Mouse (Mus musculus): Measurements from ENCODE around the gene Iqschfp.

The Iqschfp gene

DNA sequence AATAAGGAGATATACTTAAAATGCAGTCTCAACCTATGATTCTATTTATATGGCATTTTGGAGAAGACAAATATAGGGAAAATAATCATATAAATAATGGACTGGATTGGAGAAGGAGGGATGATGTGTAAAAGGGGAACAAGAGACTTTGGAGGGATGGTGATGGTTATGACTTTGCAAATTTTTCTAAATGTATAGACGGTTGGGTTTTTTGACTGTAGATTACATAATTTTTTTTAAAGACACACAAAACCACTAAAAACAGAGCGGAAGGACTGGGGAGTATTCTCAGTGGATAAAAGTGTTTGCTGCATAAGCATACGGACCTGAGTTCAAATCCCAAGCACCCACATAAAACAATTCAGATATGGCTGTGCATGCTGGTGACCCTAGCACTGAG lies 329.4 kb downstream of the Iqschfp start:
- no peak for DNase-seq

DNA sequence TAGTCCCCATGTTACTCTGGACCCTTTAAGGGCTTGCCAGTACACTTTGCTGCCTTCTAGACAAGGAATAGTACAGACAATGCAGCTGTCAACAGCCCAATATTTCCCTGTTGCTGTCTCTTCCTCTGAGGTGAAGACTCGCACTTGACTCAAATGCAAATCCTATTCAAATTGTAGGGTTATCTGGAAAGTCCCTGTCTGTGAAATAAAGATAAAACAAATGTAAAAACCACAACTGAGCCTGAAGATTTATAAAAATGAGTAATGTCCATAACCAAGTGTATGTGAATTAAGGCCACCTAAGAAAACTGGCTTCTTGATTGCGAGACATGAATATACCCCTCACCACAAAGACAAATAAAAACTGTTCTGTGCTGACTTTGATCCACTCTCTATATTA lies 347.9 kb downstream of the Iqschfp start:
- DNase-seq = no peak

DNA sequence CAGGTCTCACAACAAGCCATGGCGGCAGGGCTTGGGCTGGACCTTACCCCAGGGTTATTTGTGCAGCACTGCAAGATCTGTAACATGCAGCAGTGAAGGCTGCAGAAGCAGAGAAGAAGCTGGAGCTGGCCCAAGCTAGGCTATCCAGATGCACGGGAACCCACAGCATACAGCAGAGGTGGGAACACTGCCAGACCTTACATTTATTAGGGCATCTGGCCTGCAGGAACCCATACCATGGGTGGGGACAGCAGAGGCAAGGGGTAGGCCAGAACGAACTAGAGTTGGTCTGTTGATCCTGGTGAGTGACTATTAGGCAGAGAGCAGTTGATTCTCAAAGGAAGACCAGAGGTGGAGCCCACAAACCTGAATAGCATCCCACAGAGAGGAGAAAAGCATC lies 351.2 kb downstream of the Iqschfp start:
- no peak for DNase-seq

- no peak for DNase-seq
Measured at GRCm38 (mm10) chr3:68246154-68246553, 354.1 kb downstream of the Iqschfp start.

GRCm38 (mm10) chr3:68250589-68250988 lies 358.6 kb downstream of the Iqschfp start:
- no peak for DNase-seq

GRCm38 (mm10) chr3:68252335-68252734 lies 360.3 kb downstream of the Iqschfp start:
- no peak for DNase-seq

GRCm38 (mm10) chr3:68262304-68262703 lies 370.3 kb downstream of the Iqschfp start:
- DNase-seq = no peak

- no peak for DNase-seq
Measured at GRCm38 (mm10) chr3:68267905-68268304, 375.9 kb downstream of the Iqschfp start.

GRCm38 (mm10) chr3:68269251-68269650 lies 377.2 kb downstream of the Iqschfp start:
- no peak for DNase-seq

DNA sequence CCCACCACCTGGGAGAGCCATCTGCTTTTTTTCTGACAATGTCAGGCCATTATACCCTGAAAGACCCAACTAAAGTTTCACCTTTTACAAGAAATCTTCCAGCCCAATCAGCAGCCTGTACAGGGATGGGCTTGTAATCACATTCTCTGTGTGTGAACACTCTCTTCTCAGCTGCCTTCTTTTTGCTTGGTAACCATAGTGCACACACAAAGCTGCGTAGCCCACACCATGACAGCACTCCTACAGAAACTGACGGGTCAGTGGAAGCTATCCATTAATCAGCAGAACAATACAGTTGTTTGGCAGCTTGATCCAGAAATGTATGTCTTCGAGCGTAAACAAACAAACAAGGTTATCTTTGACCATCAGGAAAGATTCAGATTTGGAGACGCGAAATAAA lies 378.2 kb downstream of the Iqschfp start:
- no peak for DNase-seq

DNA sequence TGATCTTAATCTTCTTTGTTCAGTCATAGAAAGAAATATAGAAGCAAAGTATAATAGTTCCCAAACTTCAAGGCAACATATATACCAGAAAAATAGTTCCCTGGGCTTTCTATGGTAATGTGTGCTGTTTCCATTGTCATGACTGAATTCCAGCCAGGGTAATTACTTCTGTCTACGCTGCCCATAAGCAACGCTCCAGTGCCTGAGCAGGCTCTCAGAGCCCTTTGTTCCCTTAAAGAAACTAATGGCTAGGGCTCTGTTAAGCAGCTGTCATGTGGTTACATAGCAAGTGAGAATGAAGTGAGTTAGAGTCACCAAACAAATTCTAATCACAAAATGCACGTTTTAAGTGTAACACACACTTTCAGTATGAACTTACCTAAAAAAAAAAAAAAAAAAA lies 379.4 kb downstream of the Iqschfp start:
- DNase-seq = no peak

- DNase-seq = no peak
Measured at GRCm38 (mm10) chr3:68271881-68272280, 379.8 kb downstream of the Iqschfp start.

DNA sequence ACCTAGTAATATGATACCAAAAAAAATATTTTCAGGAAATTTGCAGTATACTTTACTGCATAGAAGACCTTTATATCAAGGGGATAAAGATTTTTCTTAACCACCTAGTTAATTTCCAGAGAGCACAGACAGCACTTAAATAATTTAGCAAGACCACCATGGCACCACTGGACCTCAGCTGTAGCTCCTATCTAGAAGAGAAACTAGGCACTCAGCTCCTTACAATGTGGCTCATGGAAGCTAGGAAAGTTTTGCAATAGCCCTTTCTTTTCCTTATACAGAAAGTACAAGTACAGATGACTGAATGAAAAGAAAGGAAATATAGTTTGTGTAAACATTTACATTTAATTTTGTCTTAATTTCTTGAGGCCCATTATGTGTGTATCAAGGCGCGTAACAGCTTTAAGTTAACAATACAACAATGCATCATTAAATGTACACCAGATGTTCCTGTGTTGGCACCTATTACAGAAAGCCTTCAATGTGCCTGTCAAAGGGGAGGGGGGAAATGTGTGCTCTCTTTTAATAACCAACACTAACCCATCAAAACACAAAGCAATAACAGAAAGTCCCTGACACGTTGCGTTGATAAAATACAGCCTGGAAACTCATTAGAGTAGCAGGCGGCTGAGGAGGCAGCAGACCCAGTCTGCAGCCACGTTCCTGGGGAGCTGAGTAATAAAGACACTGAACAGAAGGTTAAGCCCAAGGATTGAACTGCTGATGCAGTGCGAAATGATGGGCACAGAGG lies 391.0 kb downstream of the Iqschfp start:
- DNase-seq = no peak

DNA sequence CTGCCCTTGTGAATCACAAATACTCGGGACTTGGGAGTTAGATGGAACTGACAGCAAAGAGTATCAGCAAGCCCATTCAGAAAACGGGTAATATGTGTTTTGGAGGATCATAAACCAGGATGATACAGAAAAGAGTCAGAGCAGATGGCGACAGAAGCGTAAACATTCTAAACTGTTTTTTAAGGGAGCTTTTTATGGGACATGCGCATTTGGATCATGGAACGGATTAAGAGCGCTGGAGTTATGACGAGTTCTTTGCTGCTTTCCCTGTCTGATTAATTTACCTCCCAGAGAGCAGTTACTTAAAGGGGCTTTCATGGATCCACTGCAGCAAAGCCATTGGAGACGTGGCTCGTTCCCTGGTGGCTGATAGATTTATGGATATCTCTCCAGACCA lies 391.6 kb downstream of the Iqschfp start:
- no peak for DNase-seq

DNA sequence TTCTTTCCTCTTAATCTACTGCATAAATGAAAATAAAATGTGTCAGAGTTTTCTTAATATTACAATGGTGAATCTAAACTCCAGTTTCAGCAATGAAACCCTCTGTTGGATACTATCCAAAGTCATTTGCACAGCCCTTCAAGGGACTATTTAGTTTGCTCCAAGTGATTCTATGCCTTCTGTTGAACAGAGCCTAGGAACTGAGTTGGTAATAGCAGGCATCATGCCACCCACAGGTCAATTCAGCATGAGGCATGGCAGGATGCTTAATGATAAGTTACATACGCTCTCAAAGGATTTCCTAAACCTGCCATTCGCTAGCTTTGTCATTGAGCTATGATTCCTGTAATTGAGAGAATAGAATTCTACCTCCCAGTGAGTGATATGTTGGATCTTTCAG lies 392.5 kb downstream of the Iqschfp start:
- no peak for DNase-seq

- no peak for DNase-seq
Measured at GRCm38 (mm10) chr3:68296752-68297151, 404.7 kb downstream of the Iqschfp start.

DNA sequence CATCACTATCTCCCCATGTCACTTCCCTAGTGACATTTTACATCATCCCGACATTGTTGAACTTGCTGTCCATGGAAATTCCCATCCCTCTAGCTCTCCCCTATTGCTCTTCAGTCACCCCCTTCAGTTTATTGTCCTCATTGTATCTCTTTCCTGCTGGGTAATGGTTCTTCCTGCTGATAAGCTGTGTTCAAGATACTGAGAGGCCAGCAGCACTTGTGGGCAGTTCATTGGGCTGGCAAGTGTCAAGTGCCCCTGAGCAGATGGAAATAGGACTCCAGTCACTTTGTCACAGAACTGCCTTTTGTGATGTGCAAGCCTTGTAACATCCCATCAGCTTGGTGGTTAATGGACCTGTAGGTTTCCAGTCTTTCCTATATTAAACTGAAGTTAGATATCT lies 413.6 kb downstream of the Iqschfp start:
- no peak for DNase-seq

DNA sequence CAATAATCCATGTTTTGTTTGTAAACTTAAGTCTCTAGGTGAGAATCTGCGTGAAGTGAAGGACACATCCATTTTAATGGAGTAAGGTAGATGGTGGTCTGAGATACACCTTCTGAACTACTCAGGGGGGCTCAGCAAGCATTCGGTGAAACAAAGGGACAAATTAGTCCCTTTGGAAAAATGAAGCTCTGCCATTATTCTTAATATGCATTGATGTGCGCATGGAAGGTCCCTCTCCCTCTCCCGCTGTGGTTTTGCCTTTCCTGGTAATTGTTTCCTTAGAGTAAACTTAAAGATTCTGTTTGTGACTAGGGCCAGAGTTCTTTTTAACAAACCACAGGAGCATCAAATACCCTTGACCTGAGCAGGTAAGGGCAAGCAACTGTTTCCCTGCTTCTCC lies 414.7 kb downstream of the Iqschfp start:
- DNase-seq = no peak

GRCm38 (mm10) chr3:68325575-68325974 lies 433.5 kb downstream of the Iqschfp start:
- DNase-seq = no peak

GRCm38 (mm10) chr3:68332515-68332914 lies 440.5 kb downstream of the Iqschfp start:
- DNase-seq = no peak

- no peak for DNase-seq
Measured at GRCm38 (mm10) chr3:68335501-68335900, 443.5 kb downstream of the Iqschfp start.

DNA sequence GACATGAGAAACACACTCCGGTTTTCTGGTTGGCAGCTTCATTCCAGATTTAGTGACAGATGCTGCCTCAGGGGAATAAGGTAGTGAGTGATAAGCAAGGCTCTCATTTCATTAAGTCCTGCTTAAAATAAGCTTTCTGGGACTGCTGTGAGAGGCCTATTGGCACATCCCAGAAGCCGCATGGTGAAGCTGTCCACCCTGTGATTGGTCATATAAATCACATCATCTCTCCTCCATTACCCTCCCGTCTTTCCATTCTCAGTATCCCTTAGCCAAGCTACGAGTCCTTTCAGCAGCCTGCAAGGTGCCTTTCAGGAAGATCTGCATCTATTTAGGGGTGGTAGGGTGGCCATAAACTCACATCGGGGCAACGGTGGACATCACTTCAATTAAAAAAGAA lies 458.6 kb downstream of the Iqschfp start:
- no peak for DNase-seq

DNA sequence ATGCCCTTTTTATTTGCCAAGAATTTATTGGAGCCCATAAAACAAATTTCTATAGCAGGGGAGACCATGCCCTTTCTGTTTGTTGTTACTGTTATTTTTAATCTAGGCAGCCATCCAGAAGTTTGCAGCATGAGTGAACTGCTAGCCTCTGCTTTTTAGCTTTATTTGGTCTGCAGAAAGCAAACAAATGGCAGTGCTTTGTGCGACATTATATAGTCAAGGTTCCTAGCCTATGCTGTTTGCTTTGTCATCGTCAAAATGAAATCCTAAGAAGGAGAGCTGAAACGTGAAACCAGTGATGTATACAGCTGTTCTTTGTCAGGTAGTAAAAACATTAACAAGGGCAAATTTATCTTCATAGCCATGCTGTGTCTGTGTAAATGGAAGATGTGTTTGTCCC lies 459.4 kb downstream of the Iqschfp start:
- DNase-seq = no peak

DNA sequence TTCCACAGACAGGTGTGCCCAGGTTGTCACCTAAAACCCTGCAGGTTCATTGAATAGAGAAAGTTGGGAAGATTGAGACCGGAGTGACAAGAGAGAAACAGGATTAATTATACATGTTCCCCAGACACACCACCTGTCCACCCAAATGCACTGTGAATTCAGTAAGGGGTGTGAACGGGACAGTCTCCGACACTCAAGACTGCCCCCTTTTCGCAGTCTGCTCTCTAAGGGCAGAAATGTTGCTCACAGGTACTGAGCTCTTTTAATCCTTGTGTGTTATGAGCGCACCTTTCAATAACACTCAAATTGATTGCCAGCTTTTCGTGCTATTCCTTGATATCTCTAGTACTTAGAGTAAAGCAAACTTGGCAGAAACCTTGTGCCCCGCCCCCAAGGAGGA lies 460.9 kb downstream of the Iqschfp start:
- no peak for DNase-seq

DNA sequence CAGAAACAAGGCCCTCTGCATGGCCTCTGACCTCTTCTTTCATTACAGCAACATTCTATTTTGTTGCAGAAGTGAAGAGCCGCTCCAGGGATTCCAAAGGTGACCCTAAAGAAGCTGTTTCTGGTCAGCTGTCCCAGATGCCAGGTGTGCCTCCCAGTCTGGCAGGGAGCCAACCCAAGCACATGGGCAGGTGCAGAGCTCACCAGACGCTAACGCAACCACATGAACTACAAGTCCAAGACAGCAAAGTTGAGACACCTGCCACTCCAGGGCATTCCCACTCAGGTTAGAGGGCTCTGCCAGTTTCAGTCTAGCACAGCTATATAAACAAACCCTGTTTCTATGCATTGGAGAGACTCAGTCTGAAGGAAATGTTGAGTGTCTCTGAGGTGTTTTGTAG lies 461.5 kb downstream of the Iqschfp start:
- no peak for DNase-seq
